Mouse (Mus musculus): ENCODE measurements around the gene Hmcn2.

- no peak for TF ChIP-seq POLR2A (IDR thresholded peaks at IDR 0.05; ENCODE audit: borderline replicate concordance, extremely low read depth, insufficient read depth, insufficient read length, poor library complexity, severe bottlenecking)
- TF ChIP-seq CTCF (IDR thresholded peaks at IDR 0.05; ENCODE audit: borderline replicate concordance, extremely low read depth, insufficient read depth, insufficient read length) = peak; percentile 64
Measured at GRCm38 (mm10) chr2:31305684-31306083, 8.5 kb upstream of the Hmcn2 start.

Measured in brain, embryonic 14.5 days (tissue).